Mouse (Mus musculus): Measurements from ENCODE around the gene Hsd17b2. TPM values are rescaled to one million over a fixed set of nuclear protein-coding genes. Genes with fewer than 3 reads are reported as not detected.
"Not testable (repeated sequence)": the region's sequence is repeated elsewhere in the genome, so short reads cannot be mapped to it uniquely, and the experiment has no call there.

Gene Hsd17b2
- polyA plus RNA-seq, 1 experiment from 2014 or later: not detected

GRCm38 (mm10) chr8:117718152-117718860, 16.6 kb downstream of the Hsd17b2 start:
- H3K9me3 ChIP-seq: no peaks in the 10 kb centered on the region; the same call in 1 of the 2 replicates
- WGBS: 81% methylated on average over 14 of the region's 14 CpGs
- H3K27ac ChIP-seq (replicated peaks): no peak overlapping the region; the same call in 1 of the 2 replicates
- no peaks in the 10 kb centered on the region for H3K27me3 ChIP-seq (replicated peaks; ENCODE audit: low read depth, poor library complexity, severe bottlenecking)
- DNase-seq (ENCODE audit: low spot score): peak; percentile 30
- no peak overlapping the region for H3K4me3 ChIP-seq
- peaks cover 10% of the 10 kb centered on the region; the same call in 1 of the 2 replicates for H3K4me1 ChIP-seq
- no peaks in the 10 kb centered on the region for H3K36me3 ChIP-seq (replicated peaks)

- Histone ChIP-seq H3K27me3 (replicated peaks; ENCODE audit: low read depth, poor library complexity, severe bottlenecking) (no peaks in the 10 kb centered on the region), H3K27ac (replicated peaks) (no peak overlapping the region), H3K4me3 (no peak overlapping the region), H3K9me3 (no peaks in the 10 kb centered on the region; the same call in 1 of the 2 replicates), H3K4me1 (peaks cover 20% of the 10 kb centered on the region), H3K36me3 (replicated peaks) (no peaks in the 10 kb centered on the region)
- WGBS: 63% methylated on average over 7 of the region's 7 CpGs
- DNase-seq (ENCODE audit: low spot score): no peak
Measured at GRCm38 (mm10) chr8:117726467-117726866, 24.8 kb downstream of the Hsd17b2 start.

- Histone ChIP-seq H3K27me3 (replicated peaks; ENCODE audit: low read depth, poor library complexity, severe bottlenecking) (no peaks in the 10 kb centered on the region), H3K4me3 (no peak overlapping the region), H3K27ac (replicated peaks) (no peak overlapping the region), H3K36me3 (replicated peaks) (no peaks in the 10 kb centered on the region), H3K4me1 (peaks cover 22% of the 10 kb centered on the region), H3K9me3 (no peaks in the 10 kb centered on the region; the same call in 1 of the 2 replicates)
- DNase-seq (ENCODE audit: low spot score): peak; percentile 22
- WGBS: 63% methylated on average over 5 of the region's 5 CpGs
Measured at GRCm38 (mm10) chr8:117727561-117727960, 25.9 kb downstream of the Hsd17b2 start.

DNA sequence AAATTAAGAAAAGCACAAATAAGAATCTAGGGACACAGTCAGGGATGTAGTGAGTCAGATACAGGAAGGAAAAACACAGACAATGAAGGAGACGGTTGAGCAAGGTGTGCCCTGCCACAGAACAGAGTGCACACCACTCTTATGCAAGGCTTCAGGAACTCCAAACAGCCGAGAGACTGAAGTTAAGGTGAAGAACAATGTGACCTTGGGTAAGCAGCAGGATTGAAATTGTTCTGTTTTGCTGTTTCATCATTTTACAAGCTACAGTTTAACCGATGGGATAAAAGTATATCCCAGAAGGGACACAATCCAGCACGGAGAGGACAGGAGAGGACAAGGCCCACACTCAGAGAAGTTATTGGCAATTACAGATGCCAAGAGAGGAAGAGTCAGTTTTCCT, 26.5 kb downstream of the Hsd17b2 start:
- no peak overlapping the region for H3K4me3 ChIP-seq
- WGBS: 85% methylated on average over 4 of the region's 4 CpGs
- DNase-seq (ENCODE audit: low spot score): no peak
- H3K4me1 ChIP-seq: peaks cover 22% of the 10 kb centered on the region
- no peaks in the 10 kb centered on the region for H3K36me3 ChIP-seq (replicated peaks)
- H3K27me3 ChIP-seq (replicated peaks; ENCODE audit: low read depth, poor library complexity, severe bottlenecking): no peaks in the 10 kb centered on the region
- H3K9me3 ChIP-seq: no peaks in the 10 kb centered on the region
- H3K27ac ChIP-seq (replicated peaks): no peak overlapping the region

DNA sequence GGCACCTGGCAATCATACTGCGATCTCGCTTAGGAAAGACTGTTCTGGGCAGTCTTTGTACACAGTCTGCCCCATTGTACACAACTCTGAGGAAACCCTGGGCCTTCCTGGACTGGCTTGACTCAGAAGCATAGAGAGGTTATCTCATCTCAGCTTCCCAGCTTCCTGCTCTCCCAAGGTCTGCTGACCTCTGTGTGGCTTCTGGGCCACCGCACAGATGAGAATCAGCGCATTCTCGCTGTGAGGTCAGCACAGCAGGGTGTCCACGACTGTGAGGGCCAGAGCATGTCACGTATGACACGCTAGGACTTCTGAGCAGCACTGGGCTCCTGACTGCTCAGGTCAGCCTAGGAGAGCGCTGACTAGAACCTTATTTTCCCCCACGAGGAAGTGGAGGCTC, 29.3 kb downstream of the Hsd17b2 start:
- H3K27ac ChIP-seq (replicated peaks): peak overlapping the region; percentile 57
- H3K27me3 ChIP-seq (replicated peaks; ENCODE audit: low read depth, poor library complexity, severe bottlenecking): no peaks in the 10 kb centered on the region
- H3K36me3 ChIP-seq (replicated peaks): no peaks in the 10 kb centered on the region
- 48% methylated on average over 10 of the region's 10 CpGs for WGBS
- no peaks in the 10 kb centered on the region for H3K9me3 ChIP-seq
- peak; percentile 17 for DNase-seq (ENCODE audit: low spot score)
- peaks cover 20% of the 10 kb centered on the region for H3K4me1 ChIP-seq
- H3K4me3 ChIP-seq: no peak overlapping the region

DNA sequence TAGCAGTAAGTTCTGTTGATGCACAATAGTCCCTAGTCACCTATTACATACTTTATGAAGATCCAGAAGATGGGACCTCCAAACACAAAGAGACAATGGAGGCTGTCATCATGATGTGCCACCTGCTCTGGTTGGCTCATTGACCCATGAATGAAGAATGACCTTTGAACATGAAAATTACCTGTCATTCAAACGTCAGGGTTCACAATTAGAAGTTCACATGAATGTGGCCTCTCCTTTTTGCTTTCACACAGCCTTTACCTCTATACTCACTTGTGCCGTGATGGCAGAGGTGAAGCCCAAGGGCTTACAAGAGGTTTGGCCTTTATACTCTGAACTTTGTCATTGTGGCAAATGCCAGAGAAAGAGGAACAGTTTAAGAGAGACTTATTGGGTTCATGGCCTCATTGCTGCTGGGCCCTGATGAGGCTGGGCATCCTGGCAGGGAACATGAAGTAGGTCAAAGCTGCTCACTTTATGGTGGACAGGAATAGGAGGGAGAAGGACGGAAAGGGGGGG, 35.0 kb downstream of the Hsd17b2 start:
- no peak for DNase-seq (ENCODE audit: low spot score)
- WGBS: 78% methylated on average over 3 of the region's 3 CpGs

DNA sequence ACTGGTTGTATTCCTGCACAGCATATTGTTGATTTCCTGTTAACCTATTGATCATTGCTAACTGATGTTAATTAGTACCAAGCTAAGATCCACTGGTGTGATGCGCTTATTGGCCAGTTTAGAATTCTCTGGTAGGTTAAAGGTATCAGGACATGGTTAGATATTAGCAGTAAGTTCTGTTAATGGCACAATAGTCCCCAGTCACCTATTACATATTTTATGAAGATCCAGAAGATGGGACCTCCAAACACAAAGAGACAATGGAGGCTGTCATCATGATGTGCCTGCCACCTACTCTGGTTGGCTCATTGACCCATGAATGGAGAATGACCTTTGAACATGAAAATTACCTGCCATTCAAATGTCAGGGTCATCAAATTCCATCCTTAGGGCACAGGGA, 36.5 kb downstream of the Hsd17b2 start:
- not testable (repeated sequence) for H3K36me3 ChIP-seq (replicated peaks); H3K9me3 ChIP-seq; H3K4me3 ChIP-seq; DNase-seq (ENCODE audit: low spot score); H3K27ac ChIP-seq (replicated peaks); H3K27me3 ChIP-seq (replicated peaks; ENCODE audit: low read depth, poor library complexity, severe bottlenecking); H3K4me1 ChIP-seq
- WGBS: 96% methylated on average over 1 of the region's 1 CpGs

More for the DNA sequence above, 35.0 kb downstream of the Hsd17b2 start:
- no peaks in the 10 kb centered on the region for H3K4me1 ChIP-seq
- H3K27ac ChIP-seq (replicated peaks): no peak overlapping the region
- no peak overlapping the region for H3K4me3 ChIP-seq
- no peaks in the 10 kb centered on the region for H3K9me3 ChIP-seq
- H3K27me3 ChIP-seq (replicated peaks; ENCODE audit: low read depth, poor library complexity, severe bottlenecking): no peaks in the 10 kb centered on the region
- H3K36me3 ChIP-seq (replicated peaks): no peaks in the 10 kb centered on the region

DNA sequence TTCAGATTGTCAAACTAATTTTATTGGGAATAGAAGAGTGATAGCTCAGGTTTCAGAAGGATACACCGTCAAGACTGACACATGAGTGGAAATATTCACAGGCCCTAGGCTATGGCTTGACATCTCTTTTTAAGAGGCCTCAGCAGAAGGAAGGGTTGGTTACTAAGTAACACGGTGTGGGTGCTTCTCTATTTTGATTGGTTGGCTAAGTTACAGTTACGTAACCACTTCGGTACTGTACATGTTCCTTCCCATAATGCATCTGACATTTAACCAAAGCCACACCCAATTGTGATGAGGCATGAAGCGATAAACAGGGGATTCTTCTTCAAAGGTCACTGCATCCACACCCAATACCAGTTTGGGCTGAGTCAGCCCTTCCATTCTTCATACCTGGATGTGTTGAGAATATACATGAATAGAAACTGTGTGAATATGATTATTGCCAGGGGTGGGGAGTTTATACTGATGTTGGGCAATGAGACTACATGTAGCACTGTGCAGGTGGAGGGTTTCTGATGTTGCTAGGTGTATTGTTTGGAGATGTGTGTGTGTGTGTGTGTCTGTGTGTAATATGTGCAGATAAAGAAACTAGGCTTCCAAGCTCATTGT, 38.8 kb downstream of the Hsd17b2 start:
- H3K4me1 ChIP-seq: no peaks in the 10 kb centered on the region
- H3K27me3 ChIP-seq (replicated peaks; ENCODE audit: low read depth, poor library complexity, severe bottlenecking): no peaks in the 10 kb centered on the region
- no peak overlapping the region for H3K4me3 ChIP-seq
- 87% methylated on average over 5 of the region's 5 CpGs for WGBS
- DNase-seq (ENCODE audit: low spot score): no peak
- H3K36me3 ChIP-seq (replicated peaks): no peaks in the 10 kb centered on the region
- H3K9me3 ChIP-seq: no peaks in the 10 kb centered on the region
- H3K27ac ChIP-seq (replicated peaks): no peak overlapping the region

- Histone ChIP-seq H3K27me3 (replicated peaks; ENCODE audit: low read depth, poor library complexity, severe bottlenecking) (no peaks in the 10 kb centered on the region), H3K36me3 (replicated peaks) (no peaks in the 10 kb centered on the region), H3K4me1 (no peaks in the 10 kb centered on the region), H3K9me3 (no peaks in the 10 kb centered on the region), H3K27ac (replicated peaks) (no peak overlapping the region), H3K4me3 (no peak overlapping the region)
- WGBS: 84% methylated on average over 15 of the region's 15 CpGs
- DNase-seq (ENCODE audit: low spot score): no peak
Measured at GRCm38 (mm10) chr8:117742431-117743012, 40.8 kb downstream of the Hsd17b2 start.

- Histone ChIP-seq H3K9me3 (no peaks in the 10 kb centered on the region), H3K4me1 (no peaks in the 10 kb centered on the region; the same call in 1 of the 2 replicates), H3K36me3 (replicated peaks) (no peaks in the 10 kb centered on the region), H3K4me3 (no peak overlapping the region), H3K27ac (replicated peaks) (no peak overlapping the region), H3K27me3 (replicated peaks; ENCODE audit: low read depth, poor library complexity, severe bottlenecking) (no peaks in the 10 kb centered on the region)
- no peak for DNase-seq (ENCODE audit: low spot score)
- WGBS: 89% methylated on average over 5 of the region's 5 CpGs
Measured at GRCm38 (mm10) chr8:117746651-117747050, 44.9 kb downstream of the Hsd17b2 start.

DNA sequence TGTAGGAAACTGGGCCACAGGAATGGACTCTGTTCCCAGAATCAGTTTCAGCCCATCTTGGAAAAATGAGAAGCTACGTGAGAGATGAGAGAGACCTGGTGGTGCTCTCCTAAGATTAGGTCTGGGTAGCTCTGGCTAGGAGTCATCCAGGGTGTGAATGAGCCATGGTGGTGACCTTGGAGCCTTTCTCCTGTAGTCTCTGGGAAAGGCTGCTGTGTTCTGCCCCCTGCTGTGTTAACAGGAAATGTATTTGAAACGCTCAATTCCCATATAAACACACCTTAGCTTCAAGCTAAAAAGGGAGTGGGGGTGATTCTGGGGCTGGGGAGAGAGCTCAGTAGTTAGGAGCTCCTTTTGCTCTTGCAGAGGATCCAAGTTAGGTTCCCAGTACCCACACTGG, 45.7 kb downstream of the Hsd17b2 start:
- Histone ChIP-seq H3K4me1 (no peaks in the 10 kb centered on the region; the same call in 1 of the 2 replicates), H3K36me3 (replicated peaks) (no peaks in the 10 kb centered on the region), H3K9me3 (no peaks in the 10 kb centered on the region), H3K4me3 (no peak overlapping the region), H3K27me3 (replicated peaks; ENCODE audit: low read depth, poor library complexity, severe bottlenecking) (no peaks in the 10 kb centered on the region), H3K27ac (replicated peaks) (no peak overlapping the region)
- WGBS: 52% methylated on average over 2 of the region's 2 CpGs
- no peak for DNase-seq (ENCODE audit: low spot score)

- 82% methylated on average over 9 of the region's 9 CpGs for WGBS
- Histone ChIP-seq H3K9me3 (no peaks in the 10 kb centered on the region), H3K27me3 (replicated peaks; ENCODE audit: low read depth, poor library complexity, severe bottlenecking) (no peaks in the 10 kb centered on the region), H3K27ac (replicated peaks) (no peak overlapping the region), H3K4me1 (no peaks in the 10 kb centered on the region; the same call in 1 of the 2 replicates), H3K4me3 (no peak overlapping the region), H3K36me3 (replicated peaks) (no peaks in the 10 kb centered on the region)
- DNase-seq (ENCODE audit: low spot score): no peak
Measured at GRCm38 (mm10) chr8:117747886-117748730, 46.4 kb downstream of the Hsd17b2 start.

Data from embryonic facial prominence, embryonic 10.5 days (tissue).